In genomic region chr15:100204574-100204973, GRCm38 (mm10) we compare ENCODE assay signal across 1 mouse cellular context.
TF ChIP-seq lines count a peak whose summit lies in the region.

No protein-coding gene starts in this region.

TF ChIP-seq in CH12.LX, 34 proteins besides CTCF, POLR2A, EP300 and RAD21 (continued from another document):
- TF ChIP-seq PAX5 (IDR thresholded peaks at IDR 0.05; ENCODE audit: low read length) (0 out of 2 replicates have a peak, but pooled peaks have one; percentile 62), SMC3 (IDR thresholded peaks at IDR 0.05; ENCODE audit: low read depth, low read length) (no peak), ETS1 (conservative IDR thresholded peaks at IDR 0.05; ENCODE audit: low read depth, low read length) (peak; percentile 89), USF2 (conservative IDR thresholded peaks at IDR 0.05; ENCODE audit: low read depth, low read length) (no peak), NELFE (IDR thresholded peaks at IDR 0.05; ENCODE audit: low read depth, low read length) (0 out of 2 replicates have a peak, but pooled peaks have one; percentile 37), GABPA (IDR thresholded peaks at IDR 0.05; ENCODE audit: insufficient replicate concordance, low read depth, low read length) (no peak), JUN (IDR thresholded peaks at IDR 0.05; ENCODE audit: insufficient read depth, low read depth, low read length) (peak; percentile 61), MYC (IDR thresholded peaks at IDR 0.05; ENCODE audit: low read depth, low read length) (no peak), ZC3H11A (IDR thresholded peaks at IDR 0.05; ENCODE audit: low read depth, low read length) (no peak), E2F4 (IDR thresholded peaks at IDR 0.05; ENCODE audit: insufficient replicate concordance, low read depth, low read length) (no peak), MAX (IDR thresholded peaks at IDR 0.05; ENCODE audit: low read length) (no peak), MXI1 (IDR thresholded peaks at IDR 0.05; ENCODE audit: low read depth, low read length) (peak; percentile 29; the same call in 1 of the 2 replicates), CHD1 (IDR thresholded peaks at IDR 0.05; ENCODE audit: low read depth, low read length) (peak; percentile 95), NRF1 (IDR thresholded peaks at IDR 0.05; ENCODE audit: low read depth, low read length) (no peak), HCFC1 (IDR thresholded peaks at IDR 0.05; ENCODE audit: low read depth, low read length) (0 out of 2 replicates have a peak, but pooled peaks have one; percentile 32), MAFK (IDR thresholded peaks at IDR 0.05; ENCODE audit: insufficient replicate concordance, low read length) (no peak)
